Mouse (Mus musculus): ENCODE measurements around the gene Eif4e. TPM values are rescaled to one million over a fixed set of nuclear protein-coding genes. Genes with fewer than 3 reads are reported as not detected.

Gene Eif4e
- polyA plus RNA-seq, 1 experiment from 2014 or later = 343 TPM

- peaks cover 29% of the 10 kb centered on the region for H3K4me1 ChIP-seq (replicated peaks)
- ATAC-seq = no peak
- no peaks in the 10 kb centered on the region for H3K9me3 ChIP-seq
- no peak overlapping the region for H3K9ac ChIP-seq (replicated peaks)
- H3K27me3 ChIP-seq = peaks cover 12% of the 10 kb centered on the region
- H3K36me3 ChIP-seq = no peaks in the 10 kb centered on the region
- H3K4me2 ChIP-seq (replicated peaks) = peak overlapping the region; percentile 85; the same call in 1 of the 2 replicates
- WGBS = 48% methylated on average over 8 of the region's 8 CpGs
- H3K27ac ChIP-seq = no peak overlapping the region
- H3K4me3 ChIP-seq (replicated peaks) = no peak overlapping the region
These were observed 485 bp upstream of the Eif4e start for GRCm38 (mm10) chr3:138525494-138525893.

GRCm38 (mm10) chr3:138526916-138527666 is 1.1 kb downstream of the Eif4e start:
- ATAC-seq = peak; percentile 90
- no peaks in the 10 kb centered on the region for H3K9me3 ChIP-seq
- H3K36me3 ChIP-seq = no peaks in the 10 kb centered on the region
- peaks cover 12% of the 10 kb centered on the region for H3K27me3 ChIP-seq
- peak overlapping the region; percentile 94 for H3K9ac ChIP-seq (replicated peaks)
- H3K4me3 ChIP-seq (replicated peaks) = peak overlapping the region; percentile 99
- WGBS = under 1% methylated on average over 54 of the region's 85 CpGs
- H3K4me1 ChIP-seq (replicated peaks) = peaks cover 40% of the 10 kb centered on the region
- H3K4me2 ChIP-seq (replicated peaks) = peak overlapping the region; percentile 85
- peak overlapping the region; percentile 97 for H3K27ac ChIP-seq

- H3K9ac ChIP-seq (replicated peaks) = peak overlapping the region; percentile 94
- 0% methylated on average over 40 of the region's 64 CpGs for WGBS
- no peaks in the 10 kb centered on the region for H3K9me3 ChIP-seq
- H3K36me3 ChIP-seq = no peaks in the 10 kb centered on the region
- H3K27ac ChIP-seq = peak overlapping the region; percentile 97
- peak overlapping the region; percentile 72 for H3K4me2 ChIP-seq (replicated peaks)
- H3K27me3 ChIP-seq = peaks cover 12% of the 10 kb centered on the region
- peak; percentile 85 for ATAC-seq
- peak overlapping the region; percentile 99 for H3K4me3 ChIP-seq (replicated peaks)
- H3K4me1 ChIP-seq (replicated peaks) = peaks cover 44% of the 10 kb centered on the region
These were observed 1.8 kb downstream of the Eif4e start for GRCm38 (mm10) chr3:138527667-138528231.

- no peaks in the 10 kb centered on the region for H3K36me3 ChIP-seq
- H3K27me3 ChIP-seq = peaks cover 12% of the 10 kb centered on the region
- H3K27ac ChIP-seq = peak overlapping the region; percentile 97
- H3K4me3 ChIP-seq (replicated peaks) = peak overlapping the region; percentile 99
- no peaks in the 10 kb centered on the region for H3K9me3 ChIP-seq
- H3K4me2 ChIP-seq (replicated peaks) = peak overlapping the region; percentile 72
- ATAC-seq = no peak
- H3K4me1 ChIP-seq (replicated peaks) = peaks cover 44% of the 10 kb centered on the region
- 1% methylated on average over 16 of the region's 16 CpGs for WGBS
- H3K9ac ChIP-seq (replicated peaks) = peak overlapping the region; percentile 94
These were observed 2.3 kb downstream of the Eif4e start for GRCm38 (mm10) chr3:138528265-138528664.

GRCm38 (mm10) chr3:138530578-138531478 is 4.8 kb downstream of the Eif4e start:
- ATAC-seq = no peak
- Histone ChIP-seq H3K27me3 (peaks cover 2% of the 10 kb centered on the region), H3K9me3 (no peaks in the 10 kb centered on the region), H3K4me3 (replicated peaks) (no peak overlapping the region), H3K4me1 (replicated peaks) (peaks cover 43% of the 10 kb centered on the region), H3K36me3 (no peaks in the 10 kb centered on the region), H3K9ac (replicated peaks) (no peak overlapping the region), H3K4me2 (replicated peaks) (no peak overlapping the region), H3K27ac (no peak overlapping the region)
- WGBS = 84% methylated on average over 8 of the region's 8 CpGs

GRCm38 (mm10) chr3:138531479-138532181 is 5.7 kb downstream of the Eif4e start:
- Histone ChIP-seq H3K4me3 (replicated peaks) (no peak overlapping the region), H3K27me3 (no peaks in the 10 kb centered on the region), H3K9ac (replicated peaks) (no peak overlapping the region), H3K9me3 (no peaks in the 10 kb centered on the region), H3K4me1 (replicated peaks) (peaks cover 36% of the 10 kb centered on the region), H3K4me2 (replicated peaks) (no peak overlapping the region), H3K27ac (no peak overlapping the region), H3K36me3 (no peaks in the 10 kb centered on the region)
- 66% methylated on average over 12 of the region's 12 CpGs for WGBS
- ATAC-seq = no peak

GRCm38 (mm10) chr3:138532764-138533163 is 6.8 kb downstream of the Eif4e start:
- Histone ChIP-seq H3K4me2 (replicated peaks) (no peak overlapping the region), H3K9ac (replicated peaks) (no peak overlapping the region)
- 80% methylated on average over 2 of the region's 2 CpGs for WGBS

GRCm38 (mm10) chr3:138536031-138536430 is 10.1 kb downstream of the Eif4e start:
- no peak overlapping the region for H3K4me2 ChIP-seq (replicated peaks)
- no peaks in the 10 kb centered on the region for H3K36me3 ChIP-seq
- H3K4me3 ChIP-seq (replicated peaks) = no peak overlapping the region
- no peaks in the 10 kb centered on the region for H3K9me3 ChIP-seq
- 100% methylated on average over 2 of the region's 2 CpGs for WGBS
- H3K9ac ChIP-seq (replicated peaks) = no peak overlapping the region
- H3K27me3 ChIP-seq = no peaks in the 10 kb centered on the region
- H3K27ac ChIP-seq = no peak overlapping the region
- H3K4me1 ChIP-seq (replicated peaks) = peaks cover 11% of the 10 kb centered on the region
- ATAC-seq = no peak

More at GRCm38 (mm10) chr3:138532764-138533163, 6.8 kb downstream of the Eif4e start:
- Histone ChIP-seq H3K36me3 (no peaks in the 10 kb centered on the region), H3K27me3 (no peaks in the 10 kb centered on the region), H3K4me3 (replicated peaks) (no peak overlapping the region), H3K4me1 (replicated peaks) (peaks cover 36% of the 10 kb centered on the region), H3K27ac (no peak overlapping the region), H3K9me3 (no peaks in the 10 kb centered on the region)
- no peak for ATAC-seq

- Histone ChIP-seq H3K27me3 (no peaks in the 10 kb centered on the region), H3K27ac (no peak overlapping the region), H3K36me3 (no peaks in the 10 kb centered on the region), H3K4me1 (replicated peaks) (peaks cover 12% of the 10 kb centered on the region; the same call in 1 of the 2 replicates), H3K4me2 (replicated peaks) (no peak overlapping the region), H3K9me3 (no peaks in the 10 kb centered on the region), H3K9ac (replicated peaks) (no peak overlapping the region), H3K4me3 (replicated peaks) (no peak overlapping the region)
- 56% methylated on average over 3 of the region's 3 CpGs for WGBS
- no peak for ATAC-seq
These were observed 16.6 kb downstream of the Eif4e start for GRCm38 (mm10) chr3:138542621-138543020.

GRCm38 (mm10) chr3:138544117-138544516 is 18.1 kb downstream of the Eif4e start:
- 77% methylated on average over 4 of the region's 4 CpGs for WGBS
- H3K4me3 ChIP-seq (replicated peaks) = no peak overlapping the region
- no peaks in the 10 kb centered on the region for H3K9me3 ChIP-seq
- no peak overlapping the region for H3K9ac ChIP-seq (replicated peaks)
- H3K27me3 ChIP-seq = no peaks in the 10 kb centered on the region
- H3K27ac ChIP-seq = no peak overlapping the region
- no peak for ATAC-seq
- peaks cover 12% of the 10 kb centered on the region; the same call in 1 of the 2 replicates for H3K4me1 ChIP-seq (replicated peaks)
- H3K4me2 ChIP-seq (replicated peaks) = no peak overlapping the region
- H3K36me3 ChIP-seq = peaks cover 2% of the 10 kb centered on the region; the same call in 1 of the 2 replicates

GRCm38 (mm10) chr3:138546678-138547077 is 20.7 kb downstream of the Eif4e start:
- no peak overlapping the region for H3K4me3 ChIP-seq (replicated peaks)
- H3K27me3 ChIP-seq = no peaks in the 10 kb centered on the region
- H3K9ac ChIP-seq (replicated peaks) = no peak overlapping the region
- H3K4me2 ChIP-seq (replicated peaks) = no peak overlapping the region
- H3K4me1 ChIP-seq (replicated peaks) = 0 out of 2 replicates have a peak, but pooled peaks cover 9% of the 10 kb centered on the region
- WGBS = 94% methylated on average over 2 of the region's 2 CpGs
- peaks cover 21% of the 10 kb centered on the region for H3K36me3 ChIP-seq
- H3K9me3 ChIP-seq = no peaks in the 10 kb centered on the region
- ATAC-seq = no peak
- no peak overlapping the region for H3K27ac ChIP-seq
